Mouse (Mus musculus): Measurements from ENCODE around the gene Rad1.
"Not testable (repeated sequence)": the region's sequence is repeated elsewhere in the genome, so short reads cannot be mapped to it uniquely, and the experiment has no call there.

The Rad1 gene

DNA sequence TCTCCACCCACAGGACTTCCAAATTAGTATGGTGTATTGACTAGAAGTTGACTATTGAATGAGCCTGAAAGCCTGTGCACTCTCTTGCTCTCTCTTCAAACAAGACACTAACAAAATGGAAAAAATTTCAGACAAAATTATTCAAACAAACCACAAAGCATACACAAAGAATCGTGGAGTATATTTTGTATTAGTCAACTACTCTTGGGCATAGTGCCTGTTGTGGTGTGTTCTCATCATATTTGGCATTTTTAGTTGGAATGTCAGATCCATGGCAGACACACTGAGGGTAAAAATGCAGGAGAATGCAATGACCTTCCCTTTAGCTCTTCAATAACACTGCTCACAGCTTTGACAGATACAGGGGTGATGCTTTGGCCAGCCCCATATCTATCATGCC is 40.1 kb downstream of the Rad1 start:
- no peak for DNase-seq

DNA sequence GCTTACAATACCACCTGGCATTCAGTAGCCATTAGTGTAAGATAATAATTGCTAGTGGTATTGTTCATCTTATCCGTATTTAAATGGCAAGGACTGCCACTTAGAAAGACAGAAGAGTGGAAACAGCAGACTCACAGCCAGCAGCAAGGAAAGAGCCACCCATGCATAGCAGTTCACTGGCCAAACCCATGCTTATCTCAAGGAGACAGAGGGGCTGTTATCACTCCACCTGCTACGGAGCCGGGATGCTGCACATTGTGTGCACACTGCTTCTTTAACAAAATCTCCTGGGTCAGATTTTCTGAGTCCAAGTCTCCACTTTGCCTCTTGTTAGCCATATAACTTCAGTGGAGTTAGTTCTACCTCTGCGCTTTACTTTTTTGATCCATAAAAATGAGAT is 45.5 kb downstream of the Rad1 start:
- no peak for DNase-seq

DNA sequence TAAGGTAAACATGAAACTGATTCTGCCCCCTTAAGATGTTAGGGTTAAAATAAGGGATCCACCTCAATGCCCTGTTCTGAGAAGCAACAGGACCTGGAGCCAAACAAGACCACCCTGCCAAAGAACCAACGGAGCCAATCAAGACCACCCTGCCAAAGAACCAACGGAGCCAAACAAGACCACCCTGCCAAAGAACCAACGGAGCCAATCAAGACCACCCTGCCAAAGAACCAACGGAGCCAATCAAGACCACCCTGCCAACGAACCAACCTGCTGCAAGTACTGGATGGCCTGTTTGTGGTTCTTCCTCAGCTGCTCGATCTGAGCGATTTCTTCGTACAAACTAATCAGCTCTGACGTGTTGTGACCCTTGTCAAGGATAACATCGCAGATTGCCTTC is 47.5 kb downstream of the Rad1 start:
- not testable (repeated sequence) for DNase-seq

DNA sequence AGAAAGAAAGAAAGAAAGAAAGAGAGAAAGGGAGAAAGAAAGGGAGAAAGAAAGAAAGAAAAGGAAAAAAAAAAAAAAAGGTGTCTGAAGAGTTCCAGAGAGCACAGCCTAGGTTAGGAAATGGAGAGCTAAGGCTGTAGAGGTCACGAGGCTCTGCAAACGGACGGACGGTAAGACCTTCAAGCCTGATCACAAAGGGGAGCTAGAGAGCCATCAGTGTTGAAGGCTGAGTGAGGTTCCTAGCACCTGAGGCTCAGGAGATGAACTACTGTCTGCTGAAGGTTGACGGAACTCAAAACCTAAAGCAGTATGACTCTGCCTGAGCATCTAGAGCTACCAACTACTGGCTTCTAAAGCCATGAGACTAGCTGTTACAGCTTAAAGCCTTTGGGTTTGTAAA is 48.8 kb downstream of the Rad1 start:
- no peak for DNase-seq

DNA sequence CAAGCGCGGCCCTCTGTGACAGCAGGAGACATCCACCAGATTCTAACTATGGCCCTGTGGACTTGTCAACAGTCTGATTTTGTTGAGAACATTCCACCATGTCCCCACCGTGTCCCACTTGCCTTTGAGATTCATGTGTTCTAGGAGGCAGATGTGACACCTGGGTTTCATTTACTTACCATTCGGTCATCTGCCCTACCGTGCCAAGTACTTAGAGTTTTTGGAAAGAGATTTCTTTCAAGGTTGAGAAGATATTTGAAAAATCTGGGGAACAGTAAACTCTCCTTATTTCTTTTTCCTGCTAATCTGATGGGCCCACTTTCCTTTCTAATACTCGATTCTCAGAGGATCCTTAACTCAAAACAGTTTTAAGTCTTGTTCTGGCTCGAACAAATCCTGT is 50.2 kb downstream of the Rad1 start:
- DNase-seq, result no peak

DNA sequence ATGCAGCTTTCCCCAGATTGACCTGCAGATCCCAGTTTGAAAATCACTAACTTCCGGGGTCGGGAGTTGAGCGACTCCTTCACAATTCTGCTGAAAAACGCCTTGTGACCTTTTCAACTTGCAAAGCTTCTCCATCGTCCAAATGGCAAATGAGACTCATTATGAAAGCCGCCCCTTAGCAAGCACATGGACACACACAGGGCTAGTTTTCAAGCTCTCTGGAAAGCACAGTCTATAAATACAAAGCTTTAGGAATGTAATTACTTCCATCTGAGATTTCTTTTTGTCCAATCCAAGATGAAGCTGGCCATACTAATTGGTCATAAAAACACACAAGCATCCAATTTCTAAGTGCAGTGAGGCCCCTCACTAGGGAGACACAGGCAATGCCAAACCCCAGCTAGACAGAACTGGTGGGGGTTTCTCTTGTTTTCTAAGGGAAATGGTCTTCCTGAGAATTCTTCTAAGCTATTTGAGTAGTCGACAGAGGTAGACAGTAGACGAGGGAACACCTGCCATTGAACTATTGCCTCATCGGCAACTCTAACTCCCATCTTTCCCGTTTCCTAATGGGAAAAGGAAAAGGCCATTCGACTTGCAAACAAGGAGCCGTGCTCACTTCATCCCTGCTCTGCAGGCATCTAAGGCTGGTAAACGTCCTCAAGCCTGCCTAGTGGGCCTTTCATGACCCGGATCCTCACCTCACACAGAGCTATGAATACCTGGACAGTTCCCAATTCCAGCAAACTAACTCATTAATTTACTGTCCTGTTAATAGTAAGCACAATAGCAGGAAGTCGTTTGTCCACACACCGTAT is 54.7 kb downstream of the Rad1 start:
- DNase-seq, result no peak
